Mouse (Mus musculus): ENCODE measurements around the gene Kmt2c.

- no peak for TF ChIP-seq E2F4 (IDR thresholded peaks at IDR 0.05; ENCODE audit: borderline replicate concordance, low read depth, low read length)
- TF ChIP-seq KAT2A (conservative IDR thresholded peaks at IDR 0.05; ENCODE audit: low read depth, low read length): no peak
- no peak for TF ChIP-seq MAX (IDR thresholded peaks at IDR 0.05; ENCODE audit: low read length)
- no peak for TF ChIP-seq CTCF (IDR thresholded peaks at IDR 0.05 in 2 of 3, conservative IDR thresholded peaks at IDR 0.05 in 1 of 3; ENCODE audit: control insufficient read depth in 1 of 3, insufficient read depth in 1 of 3, low read depth in 2 of 3, low read length in 3 of 3, poor library complexity in 1 of 3, severe bottlenecking in 1 of 3)
- TF ChIP-seq RCOR1 (IDR thresholded peaks at IDR 0.05; ENCODE audit: low read depth, low read length): no peak
- TF ChIP-seq SMC3 (IDR thresholded peaks at IDR 0.05; ENCODE audit: low read depth, low read length): no peak
These were observed 115.0 kb downstream of the Kmt2c start for GRCm38 (mm10) chr5:25383581-25383980.
